Mouse (Mus musculus): ENCODE measurements around the gene Ak1.

Gene Ak1

DNA sequence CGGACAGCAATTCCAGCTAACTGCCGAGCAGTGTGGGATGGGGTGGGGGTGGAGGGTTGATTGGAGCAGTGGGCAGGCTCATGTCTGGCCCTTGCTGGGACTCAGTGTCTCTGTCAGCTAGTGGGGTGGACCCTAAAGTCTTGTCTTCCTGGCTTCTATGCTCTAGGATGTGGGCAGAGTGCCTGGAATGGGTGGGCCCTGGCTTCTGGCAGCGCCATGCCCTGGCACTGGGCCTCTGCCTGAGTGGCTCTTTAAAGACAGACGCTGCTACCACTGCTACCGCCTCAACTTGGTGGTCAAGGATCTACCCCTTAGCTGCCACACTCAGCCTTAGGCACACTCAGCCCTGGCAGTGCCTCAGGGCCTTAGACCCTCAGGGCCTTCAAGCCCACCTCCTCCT lies 7.2 kb downstream of the Ak1 start:
- DNase-seq: no peak

DNA sequence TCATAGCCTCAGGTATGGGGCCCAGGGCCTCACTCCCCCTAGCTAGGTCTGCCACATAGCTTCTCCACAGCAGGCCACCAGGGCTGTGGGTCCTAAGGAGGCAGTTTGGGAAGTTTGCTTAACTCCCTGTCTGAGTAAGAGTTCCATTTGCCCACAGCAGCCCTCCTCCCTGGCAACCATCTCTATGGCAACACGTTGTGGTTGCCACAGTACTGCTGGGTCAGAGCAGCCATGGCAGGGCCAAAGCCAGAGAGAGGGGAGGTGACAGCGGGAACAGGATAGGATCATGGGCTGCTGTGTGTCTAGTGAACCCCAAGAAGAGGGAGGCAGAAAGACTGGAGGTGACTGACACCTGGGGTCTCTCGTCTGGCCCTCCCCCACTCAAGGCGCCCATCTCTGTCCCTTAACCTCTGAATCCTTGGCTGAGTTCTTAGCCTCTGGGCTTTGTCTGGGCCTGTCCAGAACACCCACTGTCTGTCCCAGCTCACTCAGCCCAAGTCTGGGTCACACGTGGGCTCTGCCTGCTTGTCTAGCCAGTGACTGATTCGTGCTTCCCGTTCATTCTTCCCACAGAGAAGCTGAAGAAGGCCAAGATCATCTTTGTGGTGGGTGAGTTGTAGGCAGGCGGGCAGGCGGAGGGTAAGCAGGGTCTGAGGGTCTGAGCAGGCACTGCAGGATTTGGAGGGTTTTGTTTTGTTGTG lies 7.9 kb downstream of the Ak1 start:
- DNase-seq: no peak

DNA sequence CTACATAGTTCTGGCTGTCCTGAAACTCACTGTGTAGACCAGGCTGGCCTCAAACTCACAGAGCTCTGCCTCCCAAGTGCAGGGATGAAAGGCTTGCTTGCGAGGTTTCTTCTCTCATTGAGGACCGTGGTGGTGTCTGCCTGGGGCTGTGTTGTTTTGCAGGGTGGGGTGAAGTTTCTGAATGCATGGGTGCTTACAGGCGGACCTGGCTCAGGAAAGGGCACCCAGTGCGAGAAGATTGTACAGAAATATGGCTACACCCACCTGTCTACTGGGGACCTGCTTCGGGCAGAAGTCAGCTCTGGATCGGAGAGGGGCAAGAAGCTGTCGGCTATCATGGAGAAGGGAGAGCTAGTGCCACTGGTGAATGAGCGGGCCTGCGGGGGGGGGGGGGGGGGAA lies 8.5 kb downstream of the Ak1 start:
- no peak for DNase-seq

DNA sequence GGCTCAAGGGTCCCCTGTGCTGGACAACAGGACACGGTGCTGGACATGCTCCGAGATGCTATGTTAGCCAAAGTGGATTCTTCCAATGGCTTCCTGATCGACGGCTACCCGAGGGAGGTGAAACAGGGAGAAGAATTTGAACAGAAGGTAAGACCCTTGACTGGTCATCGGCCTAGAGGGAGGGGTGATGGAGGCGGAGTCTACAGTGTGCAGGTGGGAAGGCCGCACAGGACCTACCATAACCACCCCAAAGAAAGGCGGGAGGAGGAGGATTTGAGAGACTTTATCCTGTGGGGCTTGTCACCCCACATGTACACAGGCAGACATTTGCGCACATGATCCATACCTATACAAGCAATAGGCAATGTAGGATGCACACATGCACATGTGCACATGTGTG lies 9.5 kb downstream of the Ak1 start:
- no peak for DNase-seq

DNA sequence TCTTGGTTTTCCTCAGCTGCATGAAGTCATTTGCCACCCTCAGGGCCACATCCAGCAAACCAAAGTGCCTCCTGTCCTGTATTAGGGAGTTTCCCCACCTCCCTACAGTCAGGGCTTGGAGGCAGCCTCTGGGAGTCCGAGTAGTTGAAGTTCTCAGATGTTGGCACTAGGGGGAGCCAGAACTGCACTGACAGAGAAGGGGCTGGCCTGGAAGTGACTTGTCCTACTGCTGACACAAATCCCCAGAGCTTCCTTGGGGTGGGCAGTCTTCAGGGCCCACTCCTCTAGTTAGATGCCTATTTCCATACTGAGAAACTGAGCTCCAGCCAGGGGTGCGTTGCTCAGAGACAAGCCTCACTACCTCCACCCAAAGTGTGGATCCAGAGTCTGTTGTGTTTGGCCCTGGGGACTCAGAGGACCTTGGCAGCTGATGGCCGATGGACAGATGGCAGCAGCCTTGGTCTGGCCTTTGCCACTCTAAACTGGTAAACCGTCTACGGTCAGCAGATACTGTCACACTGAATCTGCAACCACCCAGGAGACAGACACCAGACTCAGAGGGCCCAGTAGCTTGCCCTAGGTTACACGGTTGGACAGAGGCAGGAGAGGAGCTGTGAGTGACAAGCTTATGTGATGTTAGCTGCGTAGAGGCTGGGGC lies 10.3 kb downstream of the Ak1 start:
- peak; percentile 40 to 46 for DNase-seq

DNA sequence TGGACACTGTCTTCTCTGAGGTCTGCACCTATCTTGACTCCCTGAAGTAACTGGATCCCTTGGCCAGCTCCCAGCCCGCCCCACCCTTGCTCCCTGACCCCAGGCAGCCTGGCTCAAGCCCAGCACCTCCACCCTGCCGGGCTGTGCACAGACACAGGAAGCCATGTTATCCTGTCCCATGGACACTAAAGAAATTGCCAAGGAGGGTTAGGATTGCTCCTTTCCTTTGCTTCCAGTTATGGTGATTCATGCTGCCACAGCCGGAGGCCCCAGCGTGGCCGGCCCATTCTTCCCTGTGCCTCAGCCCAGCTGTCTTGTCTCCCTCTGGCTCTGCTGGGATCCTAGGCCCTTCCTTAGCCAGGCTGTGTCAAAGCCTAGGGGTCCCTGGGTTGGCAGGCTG lies 12.1 kb downstream of the Ak1 start:
- DNase-seq: no peak

DNA sequence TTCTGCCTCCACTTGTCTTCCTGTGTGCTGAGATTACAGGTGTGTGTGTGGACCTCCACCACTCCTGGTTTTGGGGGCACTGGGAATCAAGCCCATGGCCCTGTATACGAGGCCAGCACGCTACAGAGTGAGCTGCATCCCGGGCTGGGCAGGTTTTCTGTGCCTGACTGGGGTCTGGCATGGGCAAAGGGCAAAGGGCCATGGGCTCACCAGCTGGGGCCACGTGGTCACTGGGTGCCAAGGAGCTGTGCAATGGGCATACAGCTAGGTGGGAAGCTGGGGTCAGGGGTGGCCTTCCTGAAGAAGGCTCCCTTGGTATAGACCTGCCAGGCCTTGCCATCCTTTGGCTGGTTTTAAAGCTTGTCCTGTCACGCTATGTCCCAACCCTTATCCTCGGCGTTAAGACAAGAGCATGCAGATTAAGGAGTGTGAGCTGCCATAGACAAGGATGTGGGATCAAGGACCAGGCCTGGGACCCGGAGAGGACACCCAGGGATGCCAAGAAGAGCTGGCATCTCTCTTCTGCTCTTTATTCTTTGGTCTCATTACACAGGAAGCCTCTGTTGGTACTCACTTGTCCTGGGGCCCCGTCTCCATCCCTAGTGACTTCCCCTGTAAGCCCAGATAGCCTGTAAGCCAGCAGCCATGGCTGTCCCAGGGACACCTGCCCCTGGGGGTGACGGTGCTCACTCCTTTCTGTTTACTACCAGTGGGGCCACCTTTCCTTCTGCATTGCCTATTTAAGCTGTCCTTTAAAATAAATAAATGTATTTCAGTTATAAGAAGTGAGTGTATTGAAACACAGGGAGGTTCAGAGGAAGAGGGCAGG lies 12.9 kb downstream of the Ak1 start:
- DNase-seq: no peak

DNA sequence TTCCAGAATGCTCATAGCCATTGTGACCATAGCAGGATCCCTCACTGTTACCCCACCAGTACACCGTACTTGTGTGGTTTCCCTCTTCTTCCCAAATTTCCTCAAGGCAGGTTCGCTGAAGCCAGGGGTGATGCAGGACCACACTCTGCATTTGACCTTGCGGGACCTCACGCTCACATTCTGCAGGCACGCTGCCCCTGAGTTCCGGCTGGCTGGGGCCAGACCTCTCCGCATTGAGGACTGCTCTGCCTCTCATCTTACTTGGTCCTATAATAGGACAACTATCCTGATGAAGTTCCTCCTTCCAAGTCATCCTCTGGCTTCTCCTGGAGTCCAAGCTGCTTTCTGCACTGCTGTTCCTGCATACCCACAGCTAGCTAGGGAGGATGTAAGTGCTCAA lies 15.1 kb downstream of the Ak1 start:
- no peak for DNase-seq

DNA sequence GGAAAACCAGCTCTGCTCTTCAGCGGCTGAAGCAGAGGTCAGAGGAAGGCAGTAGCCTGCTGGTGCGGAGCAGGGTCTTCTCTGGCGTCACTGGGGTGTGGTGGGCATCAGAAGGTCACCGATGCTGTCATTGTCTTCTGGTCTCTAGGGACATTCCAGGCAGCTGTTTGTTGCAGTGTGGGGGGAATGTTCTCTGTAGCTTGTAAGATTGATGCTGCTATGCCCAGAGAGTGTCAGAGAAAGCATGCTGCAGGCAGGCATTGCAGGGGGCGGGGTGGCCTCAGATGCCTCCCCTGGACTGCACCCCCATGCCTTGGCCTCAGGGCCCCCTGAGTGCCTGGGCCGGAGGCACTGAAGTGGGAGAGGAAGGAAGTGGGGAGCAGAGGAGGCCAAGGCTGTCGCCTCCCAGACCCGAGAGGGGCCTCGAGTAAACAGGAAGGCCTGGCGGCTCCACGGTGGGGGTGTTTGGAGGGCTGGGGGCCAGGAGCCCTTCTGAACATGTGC lies 16.3 kb downstream of the Ak1 start:
- DNase-seq: peak; percentile 69 to 76

DNA sequence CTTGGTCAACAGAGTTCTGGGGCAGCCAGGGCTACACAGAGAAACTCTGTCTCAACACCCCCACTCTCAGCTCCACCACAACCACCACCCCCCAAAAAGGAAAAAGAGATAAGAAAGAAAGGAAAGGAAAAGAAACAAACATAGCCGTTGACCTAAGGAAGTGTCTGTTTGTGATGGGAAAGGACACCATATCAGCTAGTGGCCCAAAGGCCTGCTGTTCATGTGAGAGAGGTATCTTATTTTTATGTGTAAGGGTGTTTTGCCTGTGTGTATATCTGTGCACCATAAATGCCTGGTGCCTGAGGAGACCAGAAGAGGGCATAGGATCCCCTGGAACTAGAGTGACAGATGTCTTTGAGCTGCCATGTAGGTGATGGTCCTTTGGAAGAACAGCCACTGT lies 18.1 kb downstream of the Ak1 start:
- DNase-seq: no peak

DNA sequence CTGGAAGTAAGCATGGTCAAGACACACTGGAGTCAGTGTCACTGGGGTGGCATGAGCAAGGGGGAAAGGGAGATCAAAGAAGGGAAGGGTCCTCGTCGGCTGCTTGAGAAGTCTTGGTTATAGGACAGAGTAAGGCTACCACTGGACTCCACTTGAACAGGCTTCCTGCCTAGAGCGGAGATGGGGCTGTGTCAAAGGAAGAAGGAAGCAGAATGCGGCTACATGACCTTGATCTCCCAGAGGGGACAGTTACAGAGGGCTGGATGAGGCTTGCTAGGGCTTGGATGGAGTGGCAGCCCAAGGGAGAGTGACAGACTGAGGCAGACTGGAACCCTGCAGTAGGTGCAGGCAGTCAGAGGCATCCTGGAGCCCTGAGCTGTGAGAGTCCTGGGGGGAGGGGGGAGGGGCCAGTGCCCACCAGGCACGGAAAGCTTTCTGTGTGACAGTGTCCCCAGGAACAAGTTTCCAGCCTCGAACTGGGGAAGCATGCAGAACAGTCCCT lies 19.0 kb downstream of the Ak1 start:
- DNase-seq: no peak

DNA sequence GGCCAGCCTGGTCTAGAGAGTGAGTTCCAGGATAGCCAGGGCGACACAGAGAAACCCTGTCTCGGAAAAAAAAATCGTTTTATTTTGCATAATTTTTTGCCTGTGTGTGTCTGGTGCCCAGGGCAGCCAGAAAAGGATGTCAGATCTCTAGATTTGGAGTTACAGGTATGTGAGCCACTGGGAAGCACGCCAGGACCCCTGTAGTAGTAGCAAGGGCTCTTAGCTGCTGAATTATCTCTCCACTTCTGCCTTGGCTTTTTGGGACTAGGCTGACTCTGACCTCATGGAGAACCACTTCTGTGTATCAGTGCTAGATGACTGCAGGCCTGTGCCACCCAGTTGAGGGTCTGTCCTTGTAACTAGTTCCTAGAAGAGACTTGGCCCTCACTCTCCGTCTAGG lies 20.3 kb downstream of the Ak1 start:
- DNase-seq: no peak

DNA sequence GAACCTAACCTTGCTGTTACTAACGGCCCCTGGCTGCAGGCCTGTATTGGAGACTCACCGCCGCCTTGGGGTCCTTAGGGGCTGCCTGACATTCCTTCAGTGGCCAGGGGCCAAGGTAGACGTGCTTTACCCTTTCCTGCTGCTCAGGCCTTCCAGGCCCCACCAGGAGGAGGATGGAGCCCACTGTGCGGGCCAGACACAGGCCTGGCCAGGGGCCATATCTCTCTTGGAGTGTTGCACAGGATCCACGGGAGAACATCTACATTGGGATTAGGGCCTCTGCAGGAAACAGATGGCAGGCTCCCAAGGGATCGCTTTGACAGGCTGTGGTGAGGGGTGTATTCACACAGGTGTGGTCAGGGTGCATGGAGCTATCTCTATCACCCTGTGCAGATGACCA lies 21.3 kb downstream of the Ak1 start:
- no peak for DNase-seq

DNA sequence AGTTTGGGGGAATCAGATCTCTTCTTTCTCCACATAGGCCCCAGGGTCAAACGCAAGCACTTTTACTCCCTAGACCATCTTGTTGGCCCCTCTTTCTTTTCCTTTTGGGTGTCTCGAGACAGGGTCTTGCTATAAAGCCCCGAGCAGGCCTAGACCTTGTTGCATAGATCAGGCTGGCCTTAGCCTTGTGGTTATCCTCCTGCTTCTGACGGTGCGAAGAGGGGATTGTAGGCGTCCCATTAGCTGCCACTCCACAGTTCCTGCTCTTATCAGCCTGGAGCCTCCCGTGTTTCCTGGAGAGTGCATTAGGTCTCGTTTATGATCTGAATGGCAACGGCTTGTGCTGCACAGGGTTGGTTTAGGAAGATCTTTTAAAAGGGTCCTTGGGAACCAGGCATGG lies 22.5 kb downstream of the Ak1 start:
- DNase-seq: no peak

DNA sequence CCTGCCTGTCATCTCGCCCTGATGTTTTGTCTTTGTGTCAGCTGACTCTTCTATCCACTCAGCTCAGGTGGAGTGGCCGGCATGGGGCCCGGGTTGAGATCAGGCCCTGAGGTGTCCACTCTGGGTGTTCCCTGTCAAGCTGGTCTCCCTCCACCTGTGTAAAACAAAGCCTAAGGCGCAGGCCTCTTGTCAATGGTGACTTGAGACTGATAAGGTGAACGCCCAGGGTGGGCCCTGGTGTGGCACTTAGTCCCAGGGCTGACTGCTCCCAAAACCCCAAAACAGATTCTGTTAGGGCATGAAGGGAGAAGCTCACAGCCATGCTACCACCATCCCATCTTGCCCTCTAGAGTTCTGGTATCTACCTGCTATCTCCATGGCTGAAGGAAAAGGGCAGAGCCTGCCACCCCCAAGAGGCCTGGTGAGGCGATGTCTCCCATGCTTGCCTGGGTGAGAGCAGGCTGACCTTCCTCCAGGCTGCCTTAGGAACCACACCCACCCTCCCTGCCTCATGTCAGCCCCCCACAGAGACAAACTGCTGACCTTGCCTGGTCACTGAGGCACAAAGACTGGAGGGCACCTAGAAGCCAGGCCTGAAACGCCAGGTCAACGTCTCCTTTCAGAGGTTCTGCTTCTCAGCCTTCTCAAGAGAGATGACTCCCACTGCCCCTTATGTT lies 23.4 kb downstream of the Ak1 start:
- no peak for DNase-seq

DNA sequence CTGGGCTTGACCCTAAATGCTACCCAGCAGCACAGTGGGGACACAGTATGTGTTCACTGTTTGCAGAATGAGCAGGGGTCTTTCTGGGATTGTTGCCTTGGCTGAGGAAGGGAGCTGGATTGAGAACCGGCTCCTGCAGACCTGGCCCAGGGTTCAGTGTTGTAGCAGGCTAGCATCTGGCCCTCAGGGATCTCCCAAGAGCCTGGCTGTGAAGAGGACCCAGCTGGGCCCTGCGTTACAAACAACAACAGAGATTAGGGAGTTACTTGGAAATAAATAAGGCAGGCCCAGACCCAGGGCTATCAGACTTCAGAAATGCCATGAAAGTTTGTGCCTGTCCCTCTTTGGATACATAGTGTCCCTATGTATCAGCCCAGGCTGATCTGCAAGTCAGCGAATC lies 24.1 kb downstream of the Ak1 start:
- no peak for DNase-seq

DNA sequence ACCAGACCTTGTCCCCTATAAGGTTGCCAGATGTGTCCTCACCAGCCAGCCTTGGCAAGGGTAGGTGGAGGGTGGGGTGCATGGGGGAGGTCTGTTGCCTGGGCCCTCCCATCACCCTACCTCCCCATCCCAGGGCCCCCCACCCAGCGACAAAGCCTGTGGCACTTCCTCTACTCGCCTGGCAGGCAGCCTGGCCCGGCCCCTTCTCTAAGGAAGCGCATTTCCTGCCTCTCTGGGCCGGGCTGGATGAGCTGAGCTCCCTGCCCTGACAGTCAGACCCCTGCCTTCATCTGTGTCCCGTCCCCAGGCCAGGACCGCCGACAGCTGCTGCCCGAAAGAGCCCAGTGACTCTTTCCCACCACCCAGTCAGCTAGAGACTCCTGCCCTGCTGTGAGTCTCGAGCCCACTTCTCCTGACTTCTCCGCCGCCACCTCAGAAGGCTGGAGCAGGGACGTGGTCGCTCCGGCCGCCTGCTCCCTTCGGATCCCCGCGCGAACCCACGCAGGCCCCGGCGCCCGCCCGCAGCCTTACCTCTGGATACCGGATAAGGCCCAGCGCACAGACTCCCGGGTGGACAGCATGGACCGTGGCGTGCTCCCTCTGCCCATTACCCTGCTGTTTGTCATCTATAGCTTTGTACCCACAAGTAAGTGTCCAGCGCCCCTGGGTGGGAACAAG lies 25.0 kb downstream of the Ak1 start, which contains the start of gene Eng:
Gene Eng (plus strand): TSS at position 217 of the 678 bp plus-strand sequence.
- peak; percentile 26 to 37 for DNase-seq

DNA sequence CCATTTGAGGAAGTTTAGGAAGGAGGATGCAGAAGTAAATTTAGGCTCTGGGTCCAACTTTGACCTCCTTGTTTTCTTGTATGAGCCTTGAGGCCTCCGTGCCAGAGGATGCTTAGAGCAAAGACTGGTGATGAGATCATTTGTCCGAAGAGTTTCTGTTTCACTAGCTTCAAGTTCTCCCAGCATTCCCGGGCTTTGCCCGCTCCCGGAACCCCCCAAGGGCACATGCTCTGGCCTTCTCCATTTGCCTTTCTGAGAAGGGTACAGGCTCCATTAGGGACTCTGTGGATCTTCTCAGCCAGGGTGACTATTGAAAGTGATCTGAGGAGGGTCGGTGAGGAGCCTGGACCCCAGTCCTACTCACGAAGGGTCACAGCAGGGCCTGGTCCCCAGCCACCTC lies 25.8 kb downstream of the Ak1 start:
- DNase-seq: no peak

DNA sequence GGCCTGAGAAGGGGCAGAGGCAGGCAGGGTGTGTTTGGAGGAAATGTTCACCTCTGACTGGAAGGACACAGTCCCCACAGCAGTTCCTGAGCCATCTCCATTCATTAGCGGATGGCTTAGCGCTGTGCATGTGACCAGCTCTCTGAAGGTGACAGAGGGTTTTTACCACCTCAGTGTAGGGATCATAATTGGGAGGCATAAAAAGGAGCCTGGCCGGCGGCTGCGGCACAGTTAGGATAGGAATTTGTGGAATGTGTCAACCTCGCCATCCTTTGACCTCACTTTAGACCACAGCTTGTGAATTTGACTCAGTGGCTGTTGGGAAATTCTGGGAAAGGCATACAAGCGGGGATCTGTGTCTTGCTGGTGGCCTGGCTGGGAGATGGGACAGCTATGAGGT lies 32.2 kb downstream of the Ak1 start:
- no peak for DNase-seq

DNA sequence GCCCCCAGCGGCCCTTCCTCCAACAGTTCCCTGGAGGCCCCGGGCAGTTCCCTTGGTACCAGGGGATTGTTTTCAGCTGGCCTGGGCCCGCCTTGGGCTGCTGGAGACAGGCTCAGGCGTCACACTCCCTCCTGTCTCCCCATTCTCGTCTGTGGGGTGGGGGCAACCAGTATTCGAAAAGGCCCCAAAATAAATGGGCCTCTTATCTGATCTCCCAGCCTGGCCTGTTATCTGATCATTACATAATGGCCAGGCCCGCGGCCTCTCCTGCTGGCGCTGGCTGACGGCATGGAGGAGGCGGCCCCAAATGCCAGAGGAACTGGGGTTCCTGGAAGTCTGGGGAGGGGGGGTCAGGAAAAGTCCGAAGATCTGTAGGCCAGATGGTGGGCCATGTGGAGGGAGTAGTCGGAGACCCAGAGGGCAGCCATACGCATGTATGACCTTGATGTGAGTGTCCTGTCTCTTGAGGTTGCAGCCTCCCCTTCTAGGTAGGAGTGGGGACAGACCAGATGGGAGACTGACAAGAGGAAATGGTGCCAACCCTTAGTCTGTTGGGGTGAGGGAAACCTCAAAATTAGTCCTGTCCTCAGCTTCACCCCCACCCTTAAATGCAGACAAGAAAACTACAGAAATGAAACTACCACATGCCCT lies 33.3 kb downstream of the Ak1 start:
- no peak for DNase-seq

DNA sequence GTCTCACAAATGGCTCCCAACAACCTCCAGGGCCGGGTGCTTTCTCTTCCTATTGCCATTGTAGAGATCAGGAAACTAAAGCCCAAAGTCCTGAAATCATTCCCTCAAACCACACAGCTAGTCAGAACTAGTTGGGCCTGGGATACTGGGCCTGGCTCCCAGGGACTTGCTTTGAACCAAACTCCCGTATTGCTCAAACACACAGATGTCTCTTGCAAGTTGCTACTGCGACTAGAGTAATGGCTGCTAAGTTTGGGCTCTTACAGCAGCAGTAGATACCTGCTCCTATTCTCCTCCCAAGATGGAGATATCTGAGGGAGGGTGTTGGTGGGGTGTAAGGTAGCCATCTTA lies 33.8 kb downstream of the Ak1 start:
- DNase-seq: no peak

DNA sequence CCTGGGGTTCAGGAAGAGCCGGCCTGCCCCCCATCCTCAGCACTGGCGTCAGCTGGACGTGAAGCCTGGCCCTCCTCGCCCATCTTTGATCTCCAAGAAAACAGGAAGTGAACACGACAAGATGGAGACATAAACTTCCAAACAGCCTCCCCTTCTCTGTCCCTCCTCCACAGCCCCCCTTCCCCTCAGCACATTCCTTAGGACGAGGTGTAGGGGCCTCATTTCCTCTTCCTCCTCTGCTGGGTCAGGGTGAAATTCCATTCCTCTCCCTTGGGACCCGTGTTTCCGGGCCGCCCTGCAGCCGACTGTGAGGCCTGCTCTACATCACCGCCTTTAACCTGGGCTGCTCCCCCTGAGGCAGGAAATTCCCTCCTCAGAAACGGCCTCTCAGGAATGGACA lies 34.3 kb downstream of the Ak1 start:
- no peak for DNase-seq
